Mouse (Mus musculus) embryonic facial prominence, embryonic 10.5 days (tissue): ENCODE measurements around the gene Neurl3. TPM values are rescaled to one million over a fixed set of nuclear protein-coding genes. Genes with fewer than 3 reads are reported as not detected.

Experiments
- DNase-seq: peaks from one replicate; pipeline ENCODE4 v3.0.0-alpha.2; 2017; ENCODE audit warnings: low spot score
- H3K27ac ChIP-seq: fragments of 300-500 bp; sonication (generic); replicated peaks from 2 replicates; pipeline ENCODE4 v1.5.1; 2016; ENCODE audit warnings: mild to moderate bottlenecking
- H3K27me3 ChIP-seq: fragments of 300-500 bp; sonication (generic); replicated peaks from 2 replicates; pipeline ENCODE4 v1.6.1; 2016; ENCODE audit warnings: low read depth, mild to moderate bottlenecking; ENCODE audit not compliant: poor library complexity, severe bottlenecking
- H3K36me3 ChIP-seq: fragments of 300-500 bp; sonication (generic); replicated peaks from 2 replicates; pipeline ENCODE4 v1.6.1; 2016; ENCODE audit warnings: mild to moderate bottlenecking, moderate library complexity
- H3K4me1 ChIP-seq: fragments of 300-500 bp; sonication (generic); 2 replicates; pipeline ENCODE4 v1.6.1; 2016
- H3K4me3 ChIP-seq: fragments of 300-500 bp; sonication (generic); 2 replicates; pipeline ENCODE4 v1.5.1; 2016; ENCODE audit warnings: mild to moderate bottlenecking, moderate library complexity
- H3K9me3 ChIP-seq: fragments of 300-500 bp; sonication (generic); 2 replicates; pipeline ENCODE4 v1.6.1; 2016; ENCODE audit warnings: mild to moderate bottlenecking
- WGBS: fragments of 180-500 bp; shearing (Covaris S2); methylation state at CpG from one replicate; pipeline ENCODE4 v1.1.7; 2016; 5-methylcytosine and 5-hydroxymethylcytosine counted together
- polyA plus RNA-seq: library from polyadenylated mRNA; unstranded; fragments of >200 nt; fragmentation: Nextera tagmentation; extraction: Ambion mirVana; gene quantifications from 2 replicates; pipeline ENCODE4 v1.2.1, GENCODE M21; 2016

The Neurl3 gene
- polyA plus RNA-seq, 1 experiment from 2014 or later, result 0.27 TPM

- Histone ChIP-seq H3K36me3 (no peaks in the 10 kb centered on the region), H3K9me3 (no peaks in the 10 kb centered on the region), H3K4me1 (peaks cover 15% of the 10 kb centered on the region), H3K27me3 (no peaks in the 10 kb centered on the region), H3K27ac (no peak overlapping the region), H3K4me3 (peak overlapping the region; percentile 98; the same call in 1 of the 2 replicates)
- DNase-seq, result no peak
- 94% methylated on average over 4 of the region's 4 CpGs for WGBS
These were observed 29.7 kb downstream of the Neurl3 start for GRCm38 (mm10) chr1:36244828-36245215.

- H3K27ac ChIP-seq, result peak within 1 kb of the TSS; percentile 88
- no peaks in the 10 kb centered on the region for H3K36me3 ChIP-seq
- peak within 1 kb of the TSS; percentile 98 for H3K4me3 ChIP-seq
- WGBS, result 3% methylated on average over 49 of the region's 49 CpGs
- H3K27me3 ChIP-seq, result no peaks in the 10 kb centered on the region
- H3K9me3 ChIP-seq, result no peaks in the 10 kb centered on the region
- H3K4me1 ChIP-seq, result peaks cover 15% of the 10 kb centered on the region
- peak; percentile 95 for DNase-seq
These were observed 30.2 kb downstream of the Neurl3 start, which contains the start of gene Uggt1 for GRCm38 (mm10) chr1:36244058-36244827. Uggt1 (minus strand) TSS chr1:36244720.

GRCm38 (mm10) chr1:36243447-36244057 lies 30.9 kb downstream of the Neurl3 start:
- peak overlapping the region; percentile 88 for H3K27ac ChIP-seq
- H3K27me3 ChIP-seq, result no peaks in the 10 kb centered on the region
- WGBS, result 4% methylated on average over 21 of the region's 21 CpGs

GRCm38 (mm10) chr1:36241903-36242429 lies 32.5 kb downstream of the Neurl3 start:
- DNase-seq, result no peak
- WGBS, result 90% methylated on average over 15 of the region's 15 CpGs
- Histone ChIP-seq H3K4me3 (no peak overlapping the region), H3K27ac (no peak overlapping the region), H3K27me3 (no peaks in the 10 kb centered on the region), H3K4me1 (peaks cover 15% of the 10 kb centered on the region), H3K36me3 (no peaks in the 10 kb centered on the region), H3K9me3 (no peaks in the 10 kb centered on the region)

More at GRCm38 (mm10) chr1:36243447-36244057, 30.9 kb downstream of the Neurl3 start:
- no peaks in the 10 kb centered on the region for H3K9me3 ChIP-seq
- no peaks in the 10 kb centered on the region for H3K36me3 ChIP-seq
- peaks cover 15% of the 10 kb centered on the region for H3K4me1 ChIP-seq
- H3K4me3 ChIP-seq, result peak overlapping the region; percentile 98
- DNase-seq, result no peak

- 42% methylated on average over 6 of the region's 6 CpGs for WGBS
- Histone ChIP-seq H3K9me3 (no peaks in the 10 kb centered on the region), H3K36me3 (peaks cover 9% of the 10 kb centered on the region; the same call in 1 of the 2 replicates), H3K27me3 (no peaks in the 10 kb centered on the region), H3K4me3 (no peak overlapping the region), H3K27ac (no peak overlapping the region), H3K4me1 (peaks cover 15% of the 10 kb centered on the region)
- DNase-seq, result no peak
These were observed 34.3 kb downstream of the Neurl3 start for GRCm38 (mm10) chr1:36240176-36240575.

GRCm38 (mm10) chr1:36239396-36239795 lies 35.1 kb downstream of the Neurl3 start:
- DNase-seq, result no peak
- 90% methylated on average over 10 of the region's 10 CpGs for WGBS
- Histone ChIP-seq H3K27me3 (no peaks in the 10 kb centered on the region), H3K9me3 (no peaks in the 10 kb centered on the region), H3K4me1 (peaks cover 15% of the 10 kb centered on the region), H3K27ac (no peak overlapping the region), H3K36me3 (peaks cover 17% of the 10 kb centered on the region), H3K4me3 (no peak overlapping the region)

- DNase-seq, result no peak
- Histone ChIP-seq H3K36me3 (peaks cover 48% of the 10 kb centered on the region), H3K9me3 (no peaks in the 10 kb centered on the region), H3K4me3 (no peak overlapping the region), H3K27me3 (no peaks in the 10 kb centered on the region), H3K4me1 (peaks cover 5% of the 10 kb centered on the region; the same call in 1 of the 2 replicates), H3K27ac (no peak overlapping the region)
- WGBS, result 85% methylated on average over 2 of the region's 2 CpGs
These were observed 38.6 kb downstream of the Neurl3 start for GRCm38 (mm10) chr1:36235855-36236254.

GRCm38 (mm10) chr1:36235057-36235639 lies 39.3 kb downstream of the Neurl3 start:
- Histone ChIP-seq H3K4me3 (no peak overlapping the region), H3K27ac (no peak overlapping the region), H3K4me1 (peaks cover under 1% of the 10 kb centered on the region; the same call in 1 of the 2 replicates), H3K36me3 (peaks cover 55% of the 10 kb centered on the region), H3K27me3 (no peaks in the 10 kb centered on the region), H3K9me3 (no peaks in the 10 kb centered on the region)
- WGBS, result 86% methylated on average over 9 of the region's 9 CpGs
- no peak for DNase-seq

GRCm38 (mm10) chr1:36233218-36233617 lies 41.3 kb downstream of the Neurl3 start:
- no peaks in the 10 kb centered on the region for H3K4me1 ChIP-seq
- H3K9me3 ChIP-seq, result no peaks in the 10 kb centered on the region
- no peak overlapping the region for H3K27ac ChIP-seq
- no peaks in the 10 kb centered on the region for H3K27me3 ChIP-seq
- no peak for DNase-seq
- WGBS, result 89% methylated on average over 6 of the region's 6 CpGs
- H3K4me3 ChIP-seq, result no peak overlapping the region
- peaks cover 74% of the 10 kb centered on the region for H3K36me3 ChIP-seq

GRCm38 (mm10) chr1:36230919-36231705 lies 43.4 kb downstream of the Neurl3 start:
- H3K36me3 ChIP-seq, result peaks cover 91% of the 10 kb centered on the region
- no peak for DNase-seq
- H3K27me3 ChIP-seq, result no peaks in the 10 kb centered on the region
- H3K4me3 ChIP-seq, result no peak overlapping the region
- H3K27ac ChIP-seq, result no peak overlapping the region
- 90% methylated on average over 7 of the region's 7 CpGs for WGBS
- no peaks in the 10 kb centered on the region for H3K4me1 ChIP-seq
- H3K9me3 ChIP-seq, result no peaks in the 10 kb centered on the region

GRCm38 (mm10) chr1:36228461-36228860 lies 46.0 kb downstream of the Neurl3 start:
- no peak for DNase-seq
- Histone ChIP-seq H3K9me3 (no peaks in the 10 kb centered on the region), H3K27ac (no peak overlapping the region), H3K4me3 (no peak overlapping the region), H3K4me1 (no peaks in the 10 kb centered on the region), H3K36me3 (peaks cover 92% of the 10 kb centered on the region), H3K27me3 (no peaks in the 10 kb centered on the region)
- WGBS, result 86% methylated on average over 9 of the region's 9 CpGs

GRCm38 (mm10) chr1:36224648-36225047 lies 49.8 kb downstream of the Neurl3 start:
- no peak overlapping the region for H3K4me3 ChIP-seq
- 89% methylated on average over 3 of the region's 3 CpGs for WGBS
- no peak for DNase-seq

More at GRCm38 (mm10) chr1:36224648-36225047, 49.8 kb downstream of the Neurl3 start:
- Histone ChIP-seq H3K36me3 (peaks cover 95% of the 10 kb centered on the region), H3K27me3 (no peaks in the 10 kb centered on the region), H3K27ac (no peak overlapping the region), H3K4me1 (no peaks in the 10 kb centered on the region), H3K9me3 (no peaks in the 10 kb centered on the region)
